Mouse (Mus musculus) adrenal gland, adult 18-20 months (tissue): ENCODE results near the gene Lnx1. TPM values are rescaled to one million over a fixed set of nuclear protein-coding genes. Genes with fewer than 3 reads are reported as not detected.

Experiments used
- DNase-seq, 2 experiments: peaks; one replicate each; pipeline ENCODE4 v3.0.0; 2021 to 2022; ENCODE audit warnings: low spot score in 2 of 2
- total RNA-seq, 2 experiments: library from RNA; stranded (reverse); gene quantifications; 1 replicate in 1 of 2; 2 replicates in 1 of 2; pipeline ENCODE4 v1.2.3; 2021

Gene Lnx1
- total RNA-seq, 2 experiments from 2014 or later: 3.9 to 4.5 TPM

DNA sequence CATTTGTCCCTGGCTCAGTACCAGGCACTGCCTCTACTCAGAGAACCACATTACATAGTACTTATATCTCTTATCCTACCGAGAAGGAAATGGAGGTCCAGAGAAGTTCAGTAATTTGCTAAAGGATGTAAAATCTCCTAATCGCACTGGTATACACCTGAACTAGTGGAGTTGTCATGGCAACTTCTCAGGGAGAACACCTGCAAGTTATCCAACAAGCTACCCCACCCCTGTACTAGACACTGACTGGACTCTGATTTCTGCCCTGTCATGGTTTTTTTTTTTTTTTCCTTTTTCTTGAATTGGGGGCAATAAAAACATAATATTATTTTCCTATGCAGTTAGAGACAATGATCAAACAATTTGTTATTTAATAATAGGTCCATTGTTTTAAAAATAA is 1.8 kb downstream of the Lnx1 start:
- DNase-seq: no peak

DNA sequence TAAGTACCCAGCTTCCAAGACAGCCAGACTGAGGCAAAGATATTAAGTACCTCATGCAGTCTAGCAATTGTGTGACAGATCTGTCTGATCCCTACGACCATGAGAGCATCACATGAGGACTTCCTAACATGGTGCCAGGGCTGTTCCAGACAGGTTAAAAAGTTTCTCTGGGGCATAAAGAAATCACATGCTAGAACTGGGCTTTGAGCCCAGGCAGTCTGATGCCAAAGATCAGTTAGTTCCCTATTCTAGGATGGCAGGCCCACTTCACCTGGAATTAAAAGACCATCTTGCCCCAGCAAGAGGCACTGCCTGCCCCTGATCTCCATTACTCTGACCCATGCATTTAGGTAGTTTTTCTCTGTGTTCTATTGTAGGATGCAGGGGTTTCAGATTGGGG is 3.0 kb downstream of the Lnx1 start:
- no peak for DNase-seq

DNA sequence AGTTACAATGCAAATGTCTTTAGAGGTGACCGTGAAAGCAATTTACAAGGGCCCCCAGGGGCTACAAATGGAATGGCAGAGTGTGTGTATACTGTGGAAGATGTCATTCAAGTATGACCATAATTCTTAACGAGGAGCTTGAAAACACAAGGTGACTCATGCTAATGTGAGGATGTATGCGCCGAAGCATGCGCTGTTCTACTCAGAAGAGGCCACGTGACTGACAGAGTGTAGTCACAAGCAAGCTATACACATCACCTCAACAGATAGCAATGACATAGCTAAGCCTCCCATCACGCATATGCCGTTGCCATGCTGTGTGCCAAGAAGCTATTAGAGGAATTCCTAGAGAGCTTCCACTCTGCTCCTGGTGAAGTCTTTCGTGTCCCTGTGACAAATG is 5.2 kb downstream of the Lnx1 start:
- no peak for DNase-seq

DNA sequence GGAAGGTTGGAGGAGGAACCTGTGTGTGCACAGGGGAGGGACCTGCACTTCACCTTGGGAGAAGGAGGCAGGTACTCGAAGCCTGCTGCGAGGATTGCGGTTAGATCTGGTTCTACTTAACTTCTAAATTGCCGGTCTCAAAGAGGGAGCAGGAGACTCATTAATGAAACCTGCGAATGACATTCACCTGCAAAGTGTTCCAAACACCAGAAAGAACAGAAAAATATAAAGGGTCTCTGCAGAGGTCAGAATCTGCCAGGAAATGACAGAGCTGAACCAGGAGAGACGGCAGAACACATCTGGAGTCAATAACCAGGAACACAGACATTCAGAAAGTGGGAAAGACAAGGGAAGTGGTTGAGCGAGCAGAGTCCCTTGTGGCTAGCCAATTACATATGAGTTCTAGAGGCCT is 8.3 kb downstream of the Lnx1 start:
- no peak for DNase-seq

DNA sequence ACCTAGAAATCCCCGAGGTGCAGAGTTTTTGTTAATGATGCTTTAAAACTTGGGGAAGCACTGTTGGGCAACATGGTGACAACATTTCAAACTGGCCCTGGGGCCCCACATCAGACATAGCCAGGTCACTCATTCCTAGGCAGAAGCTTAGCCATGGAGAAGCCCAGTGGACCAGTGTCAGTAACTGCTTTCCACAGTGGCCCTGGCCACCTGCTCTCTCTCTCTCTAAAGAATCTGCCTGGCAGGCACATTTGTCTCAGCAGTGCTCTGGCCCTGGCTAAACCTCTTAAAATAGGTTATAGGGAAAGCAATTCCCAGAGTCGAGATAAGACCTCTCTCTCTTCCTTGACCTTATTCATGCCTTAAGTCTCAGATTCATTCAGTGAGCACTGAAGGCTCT is 8.9 kb downstream of the Lnx1 start:
- no peak for DNase-seq

DNA sequence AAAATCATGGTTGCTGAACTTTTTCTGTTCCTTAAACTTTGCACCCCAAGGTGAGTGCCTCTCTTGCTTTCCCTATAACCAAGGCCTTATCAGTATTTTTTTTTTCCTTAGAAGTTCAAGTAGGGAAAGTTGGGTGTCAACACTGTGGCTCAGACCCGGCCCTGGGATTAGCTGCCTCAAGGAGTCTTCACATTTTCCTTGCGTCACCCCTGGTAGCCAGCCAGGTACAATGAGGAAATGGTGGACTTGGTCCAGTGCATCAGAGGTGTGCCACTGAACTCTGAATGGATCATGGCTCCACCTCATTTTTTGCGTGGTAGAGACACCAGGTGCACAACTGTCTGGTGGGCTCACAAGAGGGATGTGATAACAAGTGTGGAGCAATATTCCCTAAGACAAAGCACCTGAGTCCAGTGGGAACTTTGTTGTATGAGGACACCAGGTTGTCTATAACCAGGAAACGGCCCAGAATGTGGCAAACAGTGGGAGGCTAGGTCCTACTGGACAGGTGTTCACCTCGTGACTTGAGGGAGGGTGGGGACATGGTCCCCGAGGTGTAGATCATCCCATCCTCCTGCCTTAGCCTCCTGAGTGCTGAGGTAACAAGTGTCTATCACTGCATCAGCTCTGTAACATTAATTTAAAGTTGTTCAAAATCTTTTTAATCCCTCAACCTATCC is 10.2 kb downstream of the Lnx1 start:
- no peak for DNase-seq

DNA sequence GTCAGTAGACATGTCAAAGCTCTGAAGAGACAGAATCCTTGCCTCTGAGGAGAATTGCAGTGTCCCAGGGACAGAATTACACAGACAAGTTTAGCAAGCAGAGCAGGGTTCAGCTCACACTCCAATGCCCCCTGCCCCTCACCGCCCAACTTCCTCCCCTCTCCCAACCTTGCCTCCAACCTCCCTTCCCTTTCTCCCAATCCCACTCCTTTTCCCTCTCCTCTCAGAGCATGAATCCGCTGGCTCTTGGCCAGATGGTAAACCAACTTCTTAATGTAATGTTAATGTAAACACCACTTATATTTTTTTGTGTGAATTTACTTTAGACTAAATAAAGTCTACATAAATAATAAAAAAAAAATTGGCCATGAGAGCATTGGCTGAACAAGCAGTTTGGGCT is 13.9 kb downstream of the Lnx1 start:
- no peak for DNase-seq

DNA sequence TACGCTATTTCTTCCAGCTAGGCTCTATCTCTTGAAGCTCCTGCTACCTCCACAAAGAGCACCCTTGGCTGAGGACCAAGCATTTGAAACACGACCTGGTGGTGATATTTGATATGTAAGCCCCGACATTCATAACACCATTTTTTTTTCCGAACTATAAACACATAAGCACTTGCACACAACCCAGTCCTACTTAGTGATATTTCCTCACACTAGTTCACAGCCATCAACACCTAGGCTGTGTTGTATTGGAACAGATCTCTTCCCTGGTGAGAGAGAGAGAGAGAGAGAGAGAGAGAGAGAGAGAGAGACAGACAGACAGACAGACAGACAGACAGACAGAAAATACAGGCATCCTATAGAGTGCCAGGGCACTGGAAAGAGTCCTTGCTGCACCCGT is 17.8 kb downstream of the Lnx1 start:
- no peak for DNase-seq

DNA sequence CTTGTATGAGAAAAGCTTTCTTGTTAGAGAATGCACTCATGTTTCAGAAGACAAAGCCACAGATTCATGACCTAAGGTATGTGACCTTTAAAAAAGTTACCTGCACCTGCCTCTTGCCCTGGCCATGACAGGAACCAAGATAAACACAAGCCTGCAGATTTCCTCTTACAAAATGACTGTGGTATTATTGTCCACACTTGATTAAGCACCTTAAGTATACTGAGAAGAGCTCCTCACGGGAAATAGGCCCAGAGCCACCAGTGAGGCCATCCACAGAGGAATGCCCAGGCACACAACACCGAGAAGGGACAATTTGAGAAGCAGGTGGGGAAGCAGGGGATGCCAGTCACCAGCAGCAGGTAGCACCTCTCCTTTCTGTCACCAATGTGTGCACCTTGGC is 18.9 kb downstream of the Lnx1 start:
- no peak for DNase-seq

DNA sequence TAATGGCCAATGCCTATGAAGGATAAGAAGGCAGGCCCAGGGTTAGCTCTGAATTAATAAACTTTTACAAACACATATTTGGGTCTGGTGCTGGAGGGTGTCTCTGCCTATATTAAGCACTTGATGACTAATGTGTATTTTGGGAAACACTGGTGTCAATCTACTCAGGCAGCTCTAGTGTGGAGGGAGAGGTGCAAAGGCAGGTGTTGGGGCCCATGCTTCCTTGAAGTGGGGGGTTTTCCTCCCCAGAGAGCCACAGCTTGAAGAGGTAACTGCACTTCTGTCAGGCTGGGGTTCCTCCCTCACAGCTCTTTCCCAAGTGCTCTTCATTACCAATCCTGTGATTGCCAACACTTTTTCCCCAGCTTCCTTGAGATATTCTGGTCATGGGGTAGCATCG is 20.0 kb downstream of the Lnx1 start:
- no peak for DNase-seq

DNA sequence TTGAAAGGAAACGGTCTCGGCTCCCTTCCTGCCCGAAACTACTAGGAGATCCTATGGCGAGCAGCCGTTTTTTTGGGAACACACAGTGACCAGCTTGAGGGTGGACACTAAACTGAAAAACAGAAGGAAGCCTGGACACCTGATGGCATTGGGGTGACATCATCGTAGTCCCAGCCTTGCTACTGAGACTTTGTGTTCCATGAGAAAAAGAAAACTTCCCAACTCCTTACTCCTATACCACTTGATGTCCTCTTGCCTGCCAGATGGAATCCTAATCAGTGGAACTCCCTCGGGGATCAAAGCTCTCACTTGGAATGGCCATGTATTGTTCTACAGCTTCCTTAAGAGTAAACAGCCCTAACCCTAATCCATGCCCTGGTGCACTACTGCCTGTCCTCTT is 23.1 kb downstream of the Lnx1 start:
- DNase-seq: no peak

DNA sequence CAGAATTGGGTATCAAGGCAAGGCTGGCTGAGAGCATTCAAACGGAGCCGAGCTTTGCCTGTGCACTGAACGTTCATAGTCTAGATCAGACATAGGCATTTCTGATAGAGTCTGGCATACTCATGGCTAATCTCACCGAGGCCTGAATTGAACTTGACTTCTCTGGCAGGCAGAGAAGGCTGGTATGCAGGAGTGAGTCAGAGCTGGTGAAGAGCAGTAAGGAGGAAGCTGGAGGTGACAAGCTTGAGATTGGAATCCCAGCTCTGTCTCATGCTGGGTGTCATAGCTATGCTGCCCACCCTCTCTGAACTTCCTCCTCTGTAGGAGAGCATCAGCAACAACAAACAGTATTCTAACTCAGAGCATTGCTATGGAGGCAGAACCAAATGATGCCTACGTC is 24.0 kb downstream of the Lnx1 start:
- DNase-seq: no peak

DNA sequence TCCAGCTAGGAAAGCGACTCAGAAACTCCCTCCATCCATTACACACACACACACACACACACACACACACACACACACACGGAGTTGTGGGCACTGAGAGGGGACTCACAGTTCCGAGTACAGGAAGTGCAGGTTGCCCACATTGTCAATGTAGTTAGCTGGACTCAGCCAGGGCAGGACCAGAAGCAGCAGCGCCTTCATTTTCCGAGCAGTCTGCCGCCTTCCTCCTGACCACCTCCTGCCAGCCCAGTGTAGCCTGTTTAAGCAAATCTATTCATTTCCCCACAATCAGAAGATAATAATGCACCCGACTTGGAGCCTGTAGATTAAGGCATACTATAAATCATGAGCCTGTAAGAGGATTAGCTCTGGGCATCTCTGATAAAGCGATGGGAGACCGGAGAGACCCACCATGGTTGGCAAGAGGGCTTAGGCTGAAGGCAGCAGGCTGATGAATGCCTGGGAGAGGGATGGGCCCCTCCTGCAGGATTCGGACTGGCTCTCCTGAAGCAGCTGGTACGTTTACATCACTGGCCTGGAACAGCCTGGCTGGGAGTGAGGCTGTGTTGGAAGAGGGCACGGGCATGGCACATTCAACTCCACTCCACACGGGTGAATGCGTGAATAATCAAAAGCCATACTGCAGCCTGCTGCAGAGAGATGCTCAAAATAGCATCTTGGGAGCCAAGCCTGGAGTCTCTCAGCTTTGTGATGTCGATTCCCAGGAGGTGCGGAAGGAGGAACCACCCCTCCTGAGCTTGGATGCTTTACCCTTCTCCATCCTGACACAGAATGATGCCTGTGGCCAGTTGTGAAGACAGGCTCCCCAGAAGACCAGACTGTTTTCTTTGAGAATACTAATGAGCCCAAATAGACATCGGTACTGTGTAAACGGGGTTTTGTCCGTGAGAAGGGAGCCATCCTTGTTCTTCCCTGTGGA is 25.0 kb downstream of the Lnx1 start:
- DNase-seq: no peak

DNA sequence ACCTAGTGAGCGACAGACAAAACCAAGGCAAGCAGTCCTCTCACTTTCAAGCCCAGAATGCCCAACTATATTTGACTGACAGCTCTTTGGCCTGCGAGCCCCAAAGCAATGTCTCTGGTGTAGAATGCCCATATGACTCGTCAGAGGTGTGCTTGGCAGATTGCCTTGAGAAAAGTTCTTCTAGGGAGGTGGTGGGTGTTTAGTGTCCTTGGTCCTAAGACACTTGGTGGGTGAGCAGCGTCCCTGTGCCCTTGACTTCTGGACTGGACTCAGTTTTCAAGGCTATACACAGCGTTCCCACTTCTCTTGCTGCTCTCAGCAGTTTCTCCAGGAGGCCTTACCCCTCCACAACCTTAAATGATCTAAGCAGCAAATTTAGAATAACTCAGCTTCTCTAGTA is 30.2 kb downstream of the Lnx1 start:
- no peak for DNase-seq

DNA sequence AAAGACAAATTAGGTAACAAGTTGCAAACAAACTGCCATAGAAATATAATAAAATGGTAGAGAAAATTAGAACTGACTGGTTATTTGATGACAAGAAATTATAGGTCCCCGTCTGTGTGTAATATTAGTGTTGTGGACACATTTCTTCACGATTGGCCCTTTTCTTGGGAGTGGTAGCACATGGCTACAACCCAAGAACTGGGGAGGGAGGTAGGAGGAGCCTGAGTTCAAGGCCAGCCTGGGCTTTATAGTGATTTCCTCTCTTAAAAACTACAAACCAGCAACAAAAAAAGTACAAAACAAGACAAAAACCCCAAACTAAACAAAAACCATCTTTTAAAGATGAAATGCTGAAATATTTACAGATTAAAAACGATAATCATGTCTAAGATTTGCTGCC is 31.8 kb downstream of the Lnx1 start:
- DNase-seq: no peak

DNA sequence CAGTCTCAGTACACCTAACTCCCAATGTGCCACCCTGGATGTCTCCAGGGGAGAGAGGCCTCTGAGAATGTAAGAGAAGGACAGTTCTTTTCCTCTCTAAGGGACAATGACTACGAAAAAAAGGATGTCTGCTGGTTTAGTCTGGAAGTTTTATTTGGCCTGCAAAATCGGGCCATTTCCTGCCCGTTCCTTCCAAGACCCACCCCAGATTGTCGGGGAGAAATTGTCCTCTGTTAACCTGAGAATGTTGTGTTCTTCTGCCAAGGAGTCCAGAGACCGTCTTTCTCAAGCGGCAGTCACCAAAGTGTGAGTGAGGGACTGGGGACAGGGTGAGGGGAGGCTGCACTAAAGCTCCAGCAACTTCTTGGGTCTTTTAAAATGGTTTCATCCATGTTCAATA is 32.8 kb downstream of the Lnx1 start:
- DNase-seq: no peak

DNA sequence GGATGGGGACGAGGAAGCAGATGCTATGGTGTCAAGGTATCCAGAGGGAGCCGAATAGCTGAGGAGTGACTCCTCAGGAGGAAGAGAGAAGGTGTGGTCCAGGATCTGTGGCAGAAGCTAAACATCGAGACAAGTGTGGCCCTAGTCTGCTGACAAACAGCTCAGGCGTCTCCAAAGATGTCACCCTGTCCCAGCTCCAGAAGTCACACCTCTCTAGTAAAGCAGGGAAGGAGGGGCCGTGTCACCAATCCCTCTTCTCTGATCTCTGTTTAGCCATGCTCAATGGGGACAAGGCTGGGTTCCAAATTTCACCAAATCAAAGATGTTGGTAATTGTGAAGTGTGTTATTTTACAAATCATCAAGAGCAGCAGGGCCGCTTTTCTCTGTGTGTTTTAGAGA is 33.8 kb downstream of the Lnx1 start:
- no peak for DNase-seq

DNA sequence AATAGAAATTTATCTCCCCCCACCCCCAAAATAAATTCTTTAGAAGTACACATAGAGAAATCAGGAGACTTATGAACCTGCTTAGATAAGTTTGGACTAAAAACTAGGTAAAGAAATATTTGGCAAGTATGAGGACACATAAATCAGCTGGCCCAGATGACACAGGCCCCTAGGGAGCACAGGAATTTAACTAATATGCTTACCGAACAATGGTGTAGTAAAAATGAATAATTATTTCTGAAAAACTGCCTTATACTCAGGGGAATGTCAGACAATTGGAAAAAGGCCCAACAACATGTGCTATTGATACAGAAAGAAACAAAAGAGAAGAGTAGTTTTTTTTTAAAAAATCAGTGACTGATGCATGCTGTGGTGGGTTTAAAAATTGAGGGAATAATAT is 40.1 kb downstream of the Lnx1 start:
- no peak for DNase-seq

DNA sequence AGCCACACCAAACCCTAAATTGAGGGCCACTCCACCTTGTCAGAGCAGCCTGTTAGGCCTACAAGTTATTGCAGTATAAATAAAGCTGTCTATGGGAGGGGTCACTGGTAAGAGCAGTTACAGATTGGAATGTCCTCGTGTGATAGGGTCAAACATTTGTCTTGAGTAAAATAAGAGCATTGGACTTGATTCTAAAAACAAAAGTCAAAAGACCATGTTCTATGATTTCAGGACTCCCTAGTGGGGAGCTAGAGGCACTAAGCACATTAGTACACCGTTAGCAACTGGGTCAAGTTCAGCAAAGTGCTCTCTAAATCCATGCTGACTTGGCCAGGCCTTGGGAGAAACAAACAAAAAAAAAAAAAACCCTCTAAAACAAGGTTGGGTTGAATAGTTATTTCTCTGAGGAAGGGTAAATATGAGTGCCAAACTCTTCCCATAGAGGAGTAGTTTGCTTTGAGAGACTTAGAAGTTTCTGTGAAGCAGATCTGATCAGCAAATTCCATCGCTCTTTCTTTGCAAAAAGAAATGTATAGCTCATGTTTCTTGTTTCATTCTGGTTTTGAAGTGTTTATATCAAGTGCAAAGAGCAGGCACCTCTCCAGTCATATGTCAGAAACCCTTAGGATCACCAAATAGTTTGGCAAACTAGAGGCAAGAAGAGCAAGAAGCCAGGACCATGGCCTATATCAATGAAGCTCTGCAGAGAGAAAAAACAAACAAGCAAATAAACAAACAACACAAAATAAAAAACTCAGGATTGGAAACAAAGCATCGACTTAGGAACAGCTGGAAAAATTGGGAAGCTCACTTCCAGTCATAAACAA is 40.8 kb downstream of the Lnx1 start:
- no peak for DNase-seq

DNA sequence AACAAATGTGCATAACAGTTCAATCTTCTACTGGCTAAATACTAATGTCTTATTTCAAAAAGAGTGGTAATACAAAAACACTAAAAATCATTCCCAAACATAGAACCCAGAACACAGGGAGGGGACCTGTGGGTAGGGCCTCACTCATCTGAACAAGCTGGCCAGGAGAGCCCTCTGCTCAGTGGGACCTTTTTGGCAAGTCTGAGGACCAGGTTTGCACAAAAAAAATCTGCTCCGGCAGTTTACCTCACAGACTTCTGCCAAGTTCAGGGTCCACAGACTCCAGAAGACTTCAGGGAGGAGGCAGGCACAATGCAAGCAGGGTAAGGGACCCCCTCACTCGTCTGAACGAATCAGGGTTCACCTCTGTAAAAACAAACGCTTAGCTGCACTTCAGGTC is 42.9 kb downstream of the Lnx1 start:
- no peak for DNase-seq

DNA sequence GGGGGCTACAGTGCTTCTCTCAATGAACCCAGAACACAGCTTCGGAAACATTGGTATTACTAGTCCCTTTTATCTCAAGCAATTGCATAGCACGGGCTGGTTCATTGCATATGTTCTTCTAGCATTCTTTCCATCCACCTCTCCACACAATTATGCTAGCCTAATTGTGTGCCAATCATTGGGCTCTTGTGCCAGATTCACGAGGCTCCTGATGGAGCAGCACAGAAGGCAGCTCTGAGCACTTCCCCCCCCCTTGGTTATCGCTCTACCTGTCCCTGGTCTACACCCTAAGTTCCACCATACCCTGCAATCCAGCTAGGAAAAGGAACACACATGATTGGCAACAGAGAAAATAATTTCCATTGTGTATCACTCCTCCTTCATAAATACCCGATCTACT is 43.4 kb downstream of the Lnx1 start:
- no peak for DNase-seq

DNA sequence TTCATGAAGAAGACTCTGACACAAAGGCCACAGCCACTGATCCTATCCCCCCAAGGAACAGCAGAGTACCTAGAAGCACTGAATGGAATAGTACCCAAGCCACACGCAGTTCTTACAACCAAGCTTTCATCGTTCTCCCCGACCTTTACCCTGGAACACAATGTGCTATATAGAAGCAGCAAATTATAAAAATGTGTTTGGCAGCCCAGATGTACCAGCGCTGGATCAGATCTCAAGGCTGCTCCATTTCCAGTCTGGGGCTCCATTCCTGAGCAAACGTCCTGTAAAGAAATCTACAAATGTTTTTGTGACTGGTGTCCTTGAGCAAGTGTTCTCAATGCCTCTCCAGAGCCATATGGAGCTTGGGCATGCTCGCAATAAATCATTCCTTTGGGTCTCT is 44.8 kb downstream of the Lnx1 start:
- no peak for DNase-seq
